Mouse (Mus musculus) heart, postnatal 0 days (tissue): ENCODE measurements around the gene Iqcd. TPM values are rescaled to one million over a fixed set of nuclear protein-coding genes. Genes with fewer than 3 reads are reported as not detected.

Experiments
- ATAC-seq: fragments of 200-750 bp; cut with Nextera tagmentation; 2 replicates; pipeline ENCODE4 v1.8.0; 2017; ENCODE audit warnings: low read depth, moderate number of reproducible peaks, moderate library complexity; ENCODE audit not compliant: insufficient read depth
- DNase-seq: peaks from one replicate; pipeline ENCODE4 v3.0.0-alpha.2; 2016; ENCODE audit warnings: low spot score
- H3K27ac ChIP-seq: fragments of 300-500 bp; sonication (generic); 2 replicates; pipeline ENCODE4 v1.5.1; 2014; ENCODE audit warnings: low read depth, mild to moderate bottlenecking
- H3K27me3 ChIP-seq: fragments of 300-500 bp; sonication (generic); 2 replicates; pipeline ENCODE4 v1.6.1; 2014; ENCODE audit warnings: low read length, mixed read lengths; ENCODE audit not compliant: control insufficient read depth, insufficient read depth
- H3K36me3 ChIP-seq: fragments of 300-500 bp; sonication (generic); replicated peaks from 2 replicates; pipeline ENCODE4 v1.6.1; 2014; ENCODE audit warnings: low read length, mixed read lengths; ENCODE audit not compliant: control insufficient read depth, insufficient read depth
- H3K4me1 ChIP-seq: fragments of 300-500 bp; sonication (generic); 2 replicates; pipeline ENCODE4 v1.6.1; 2014; ENCODE audit warnings: antibody characterized with exemption; ENCODE audit not compliant: control insufficient read depth, insufficient read depth
- H3K4me2 ChIP-seq: fragments of 300-500 bp; sonication (generic); 2 replicates; pipeline ENCODE4 v1.6.1; 2014; ENCODE audit warnings: low read depth, mild to moderate bottlenecking, low read length, moderate library complexity
- H3K4me3 ChIP-seq: fragments of 300-500 bp; sonication (generic); 2 replicates; pipeline ENCODE4 v1.5.1; 2014; ENCODE audit warnings: low read depth, low read length
- H3K9ac ChIP-seq: fragments of 300-500 bp; sonication (generic); replicated peaks from 2 replicates; pipeline ENCODE4 v1.6.1; 2014; ENCODE audit warnings: low read depth, low read length, mixed read lengths
- H3K9me3 ChIP-seq: fragments of 300-500 bp; sonication (generic); replicated peaks from 2 replicates; pipeline ENCODE4 v1.6.1; 2016; ENCODE audit warnings: low read length; ENCODE audit not compliant: control insufficient read depth
- CTCF ChIP-seq: IDR thresholded peaks from 2 replicates; pipeline ENCODE4 v1.5.1; 2016; ENCODE audit warnings: antibody characterized with exemption, control low read depth, low read depth
- EP300 ChIP-seq: IDR thresholded peaks from 2 replicates; pipeline ENCODE4 v1.6.1; 2016; ENCODE audit warnings: antibody characterized with exemption, low read depth
- WGBS: fragments of 180-500 bp; shearing (Covaris S2); extraction: QIAGEN DNeasy Blood & Tissue Kit; methylation state at CpG from one replicate; pipeline ENCODE4 v1.1.7; 2014; 5-methylcytosine and 5-hydroxymethylcytosine counted together
- polyA plus RNA-seq: library from polyadenylated mRNA; unstranded; fragments of >200 nt; fragmentation: Nextera tagmentation; extraction: Ambion mirVana; gene quantifications from 2 replicates; pipeline ENCODE4 v1.2.1, GENCODE M21; 2015
- total RNA-seq: library from RNA; depleted of rRNA; stranded (reverse); fragments of >200 nt; gene quantifications from 2 replicates; pipeline ENCODE4 v1.2.3, GENCODE M21; 2014; ENCODE audit warnings: low replicate concordance

Gene Iqcd
- total and polyA plus RNA-seq, 2 experiments from 2014 or later: 0.18 TPM; not detected in 1

DNA sequence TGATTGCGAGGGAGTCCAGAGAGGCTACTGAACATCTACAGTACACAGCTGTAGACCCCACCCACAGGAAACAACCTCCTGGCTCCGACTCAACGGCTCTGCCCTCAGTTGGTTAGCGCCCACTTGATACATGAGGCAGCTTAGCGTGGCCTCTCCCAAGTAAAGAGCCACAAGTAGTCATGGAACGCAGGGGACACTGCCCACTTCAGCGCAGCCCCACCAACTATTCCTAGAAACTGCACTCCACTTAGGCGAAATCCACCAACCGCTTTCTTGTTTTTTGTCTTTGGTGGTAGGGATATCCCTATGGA is 1.2 kb upstream of the Iqcd start:
- 19% methylated on average over 9 of the region's 9 CpGs for WGBS
- Histone ChIP-seq H3K9me3 (no peaks in the 10 kb centered on the region), H3K4me2 (peak overlapping the region; percentile 94), H3K27ac (peak overlapping the region; percentile 75; the same call in 1 of the 2 replicates), H3K4me3 (peak overlapping the region; percentile 78), H3K36me3 (peaks cover 22% of the 10 kb centered on the region), H3K27me3 (no peaks in the 10 kb centered on the region), H3K9ac (peak overlapping the region; percentile 75; the same call in 1 of the 2 replicates), H3K4me1 (peaks cover 16% of the 10 kb centered on the region; the same call in 1 of the 2 replicates)
- no peak for TF ChIP-seq CTCF
- TF ChIP-seq EP300: no peak
- peak; percentile 39 for DNase-seq
- ATAC-seq: no peak

DNA sequence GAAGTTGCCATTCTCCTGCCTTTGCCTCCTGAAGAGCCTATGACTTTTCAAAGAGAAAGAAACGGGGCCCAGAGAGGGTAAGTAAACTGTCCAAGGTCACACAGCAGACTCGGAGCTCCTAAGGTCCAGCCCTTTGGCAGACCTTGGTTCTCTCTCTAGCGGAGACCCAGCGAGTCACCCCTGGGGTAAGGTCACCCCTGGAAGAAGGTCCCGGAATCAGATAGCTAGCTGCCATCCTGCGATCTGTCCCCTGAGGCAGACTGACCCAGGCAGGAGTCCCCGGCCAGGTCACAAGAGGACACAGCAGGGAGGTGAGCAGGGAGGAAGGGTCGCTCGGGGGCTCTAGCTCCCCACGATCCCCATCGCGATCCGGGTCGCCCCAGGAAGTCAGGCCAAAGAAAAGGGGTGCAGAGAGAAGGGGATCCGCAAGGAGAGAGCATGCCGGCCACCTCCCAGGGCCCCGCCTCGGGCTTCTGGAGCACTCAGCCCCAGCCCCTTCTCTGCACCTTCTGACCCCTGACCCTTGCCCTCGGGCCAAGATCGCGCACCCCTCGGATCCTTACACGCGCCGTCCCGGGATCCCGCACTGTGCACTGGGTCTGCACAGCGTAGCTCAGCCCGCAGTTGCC is 762 bp upstream of the Iqcd start:
- ATAC-seq (no peak; the same call in 1 of the 2 replicates), DNase-seq (no peak)
- peak overlapping the region; percentile 75 for H3K27ac ChIP-seq
- H3K27me3 ChIP-seq: no peaks in the 10 kb centered on the region
- H3K9me3 ChIP-seq: no peaks in the 10 kb centered on the region
- H3K4me1 ChIP-seq: peaks cover 16% of the 10 kb centered on the region; the same call in 1 of the 2 replicates
- H3K4me3 ChIP-seq: peak overlapping the region; percentile 78
- peak overlapping the region; percentile 75 for H3K9ac ChIP-seq
- 2% methylated on average over 20 of the region's 29 CpGs for WGBS
- H3K36me3 ChIP-seq: peaks cover 19% of the 10 kb centered on the region
- TF ChIP-seq CTCF (no peak), EP300 (no peak)
- peak overlapping the region; percentile 94 for H3K4me2 ChIP-seq

DNA sequence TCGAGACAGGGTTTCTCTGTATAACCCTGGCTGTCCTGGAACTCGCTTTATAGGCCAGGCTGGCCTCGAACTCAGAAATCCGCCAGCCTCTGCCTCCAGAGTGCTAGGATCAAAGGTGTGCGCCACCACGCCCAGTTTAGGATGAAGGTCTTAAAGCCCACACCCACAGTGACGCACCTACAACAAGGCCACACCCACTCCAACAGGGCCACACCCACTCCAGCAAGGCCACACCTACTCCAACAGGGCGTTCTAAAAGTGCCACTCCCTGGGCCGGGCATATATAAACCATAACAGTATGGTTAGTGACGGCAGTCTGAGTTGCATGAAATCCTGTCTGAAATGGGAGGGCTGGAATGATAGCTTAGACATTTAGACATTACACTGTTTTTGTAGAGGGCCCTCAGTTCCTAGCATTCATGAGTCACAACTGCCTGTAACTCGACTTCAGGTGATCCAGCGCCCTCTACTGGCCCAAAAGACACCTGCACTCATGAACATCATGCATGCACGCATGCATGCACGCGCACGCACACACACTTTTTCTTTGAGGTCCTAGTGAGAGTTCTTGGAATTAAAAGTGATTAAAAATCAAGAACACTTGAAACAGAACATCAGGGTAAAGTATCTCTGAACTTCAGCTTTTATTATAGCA is 1.7 kb downstream of the Iqcd start:
- Histone ChIP-seq H3K36me3 (no peaks in the 10 kb centered on the region), H3K27ac (no peak overlapping the region), H3K4me1 (peaks cover 16% of the 10 kb centered on the region; the same call in 1 of the 2 replicates), H3K4me3 (no peak overlapping the region), H3K4me2 (no peak overlapping the region), H3K9me3 (no peaks in the 10 kb centered on the region), H3K9ac (no peak overlapping the region), H3K27me3 (no peaks in the 10 kb centered on the region)
- DNase-seq (no peak), ATAC-seq (no peak)
- WGBS: 76% methylated on average over 16 of the region's 16 CpGs
- TF ChIP-seq EP300: no peak
- TF ChIP-seq CTCF: peak; percentile 38

DNA sequence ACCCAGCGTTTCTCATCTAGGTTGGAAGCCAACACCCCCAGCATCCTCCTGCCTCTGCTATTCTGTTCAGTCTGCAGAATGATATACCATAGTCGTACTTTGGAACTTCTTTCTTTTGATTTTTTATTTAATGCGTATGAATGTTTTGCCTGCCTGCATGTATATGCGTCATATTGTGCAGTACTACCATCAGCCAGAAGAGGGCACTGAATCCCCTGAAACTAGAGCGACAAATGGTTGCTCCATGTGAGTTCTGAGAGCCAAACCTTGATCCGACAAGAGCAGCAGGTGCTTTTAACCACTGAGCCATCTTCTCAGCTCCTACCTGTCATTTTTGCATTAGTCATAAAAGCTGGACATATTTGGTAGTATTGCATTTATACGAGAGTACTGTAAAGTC is 3.3 kb downstream of the Iqcd start:
- Histone ChIP-seq H3K27me3 (0 out of 2 replicates have a peak, but pooled peaks cover 6% of the 10 kb centered on the region), H3K4me1 (0 out of 2 replicates have a peak, but pooled peaks cover 9% of the 10 kb centered on the region), H3K4me3 (no peak overlapping the region), H3K9me3 (no peaks in the 10 kb centered on the region), H3K27ac (no peak overlapping the region), H3K4me2 (no peak overlapping the region), H3K36me3 (no peaks in the 10 kb centered on the region), H3K9ac (no peak overlapping the region)
- no peak for DNase-seq
- 67% methylated on average over 7 of the region's 7 CpGs for WGBS
- no peak for ATAC-seq
- TF ChIP-seq CTCF: 0 out of 2 replicates have a peak, but pooled peaks have one; percentile 17
- TF ChIP-seq EP300: no peak

DNA sequence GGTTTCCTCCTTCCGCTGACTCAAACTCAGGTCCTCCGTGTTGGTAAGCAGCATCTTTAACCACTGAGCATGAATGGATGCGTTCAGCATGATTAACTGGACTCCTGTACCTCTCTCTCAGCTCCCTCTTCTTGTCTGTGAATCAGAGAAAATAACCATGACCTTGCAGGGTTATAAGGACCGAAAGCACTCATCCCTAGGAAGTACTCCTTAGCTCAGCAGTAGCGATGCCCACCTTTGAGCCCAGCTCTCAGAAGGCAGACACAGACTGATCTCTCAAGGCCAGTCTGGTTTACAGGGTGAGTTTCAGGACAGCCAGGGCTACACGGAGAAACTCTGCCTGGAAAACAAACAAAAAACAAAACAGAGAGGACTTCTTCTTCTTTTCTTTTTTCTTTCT is 5.7 kb downstream of the Iqcd start:
- no peaks in the 10 kb centered on the region for H3K36me3 ChIP-seq
- no peak overlapping the region for H3K4me2 ChIP-seq
- DNase-seq (no peak), ATAC-seq (no peak)
- no peak overlapping the region for H3K27ac ChIP-seq
- H3K4me3 ChIP-seq: no peak overlapping the region
- no peaks in the 10 kb centered on the region for H3K9me3 ChIP-seq
- WGBS: 80% methylated on average over 6 of the region's 6 CpGs
- no peak overlapping the region for H3K9ac ChIP-seq
- H3K4me1 ChIP-seq: no peaks in the 10 kb centered on the region
- 0 out of 2 replicates have a peak, but pooled peaks cover 15% of the 10 kb centered on the region for H3K27me3 ChIP-seq
- no peak for TF ChIP-seq EP300
